Mouse (Mus musculus): ENCODE data around the gene Ttc9b. TPM values are rescaled to one million over a fixed set of nuclear protein-coding genes. Genes with fewer than 3 reads are reported as not detected.

Ttc9b gene
- total RNA-seq, 1 experiment: 0.54 TPM

- Histone ChIP-seq H3K27ac (ENCODE audit: insufficient read depth, low read depth, low read length, poor library complexity, severe bottlenecking) (peak overlapping the region; percentile 78), H3K36me3 (ENCODE audit: control insufficient read depth, insufficient read depth, low read length, poor library complexity, severe bottlenecking) (no peaks in the 10 kb centered on the region), H3K9ac (ENCODE audit: insufficient read depth, low read depth, low read length, poor library complexity, severe bottlenecking) (no peak overlapping the region), H3K4me1 (ENCODE audit: control insufficient read depth in 2 of 2, insufficient read depth in 2 of 2, low read length in 2 of 2, poor library complexity in 1 of 2) (peaks cover 0 to 2% of the 10 kb centered on the region in 2 experiments; a peak in 2 of 4 replicates), H3K9me3 (ENCODE audit: control insufficient read depth, insufficient read depth, low read depth, low read length) (no peaks in the 10 kb centered on the region), H3K4me3 (ENCODE audit: insufficient read depth in 1 of 2, low read depth in 1 of 2, low read length in 2 of 2, poor library complexity in 1 of 2, severe bottlenecking in 1 of 2) (no peak overlapping the region)
- DNase-seq (ENCODE audit: low read depth, low spot score): no peak
- TF ChIP-seq CHD2 (IDR thresholded peaks at IDR 0.05; ENCODE audit: low read depth, low read length): no peak
- TF ChIP-seq MAFK (IDR thresholded peaks at IDR 0.05; ENCODE audit: insufficient read depth, low read depth, low read length): no peak
- no peak for TF ChIP-seq ZNF384 (IDR thresholded peaks at IDR 0.05; ENCODE audit: low read depth, low read length)
- TF ChIP-seq HCFC1 (IDR thresholded peaks at IDR 0.05; ENCODE audit: borderline replicate concordance, insufficient read depth, low read length): no peak
- no peak for TF ChIP-seq ZC3H11A (IDR thresholded peaks at IDR 0.05; ENCODE audit: borderline replicate concordance, low read depth, low read length)
- in situ Hi-C loops (cut with MboI; ENCODE audit: low sequenced_read_pairs in 2 of 2, unreplicated experiment in 2 of 2): no loop called here
Observed at GRCm38 (mm10) chr7:27646516-27646915, 7.2 kb upstream of the Ttc9b start.

DNA sequence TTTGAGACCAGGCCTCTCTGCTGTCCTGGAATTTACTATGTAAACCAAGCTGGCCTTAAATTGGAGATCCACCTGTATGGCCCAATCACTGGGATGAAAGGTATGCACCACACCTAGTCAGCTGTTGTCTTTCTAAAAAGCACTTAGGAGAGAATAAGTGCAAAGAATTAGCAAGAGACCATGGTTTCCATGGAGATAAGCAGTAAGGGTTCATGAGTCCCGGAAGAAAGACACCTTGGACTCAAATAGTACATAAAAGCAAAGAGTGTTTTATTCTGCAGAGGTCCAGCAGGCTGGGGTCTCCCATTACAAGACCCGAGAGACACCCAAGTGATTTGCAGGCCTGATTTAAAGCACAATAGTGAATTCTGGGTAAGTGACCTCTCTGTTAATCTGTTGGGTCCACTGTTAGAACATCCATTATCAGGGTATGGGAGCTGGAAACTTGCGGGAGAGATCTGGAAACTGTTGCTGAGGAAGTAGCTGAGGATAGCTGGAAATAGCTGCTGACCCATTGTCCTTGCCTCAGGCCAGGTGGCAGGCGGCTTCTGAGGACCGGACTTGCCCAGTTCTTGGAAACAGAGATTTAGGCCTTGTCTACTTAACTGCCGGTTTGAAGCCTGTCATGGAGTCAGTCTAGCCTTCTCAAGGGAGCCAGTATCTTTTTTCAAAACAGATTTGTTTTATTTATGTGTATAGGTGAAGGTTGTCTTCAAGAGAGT, 6.3 kb upstream of the Ttc9b start:
- peak overlapping the region; percentile 87 for H3K27ac ChIP-seq (ENCODE audit: insufficient read depth, low read depth, low read length, poor library complexity, severe bottlenecking)
- H3K4me1 ChIP-seq (ENCODE audit: control insufficient read depth in 2 of 2, insufficient read depth in 2 of 2, low read length in 2 of 2, poor library complexity in 1 of 2): peaks cover 0 to 2% of the 10 kb centered on the region in 2 experiments; a peak in 2 of 4 replicates
- 0 out of 4 replicates have a peak overlapping the region, but pooled peaks of 1 of the 2 experiments have one; percentile 22 for H3K4me3 ChIP-seq (ENCODE audit: insufficient read depth in 1 of 2, low read depth in 1 of 2, low read length in 2 of 2, poor library complexity in 1 of 2, severe bottlenecking in 1 of 2)
- no peaks in the 10 kb centered on the region for H3K36me3 ChIP-seq (ENCODE audit: control insufficient read depth, insufficient read depth, low read length, poor library complexity, severe bottlenecking)
- H3K9me3 ChIP-seq (ENCODE audit: control insufficient read depth, insufficient read depth, low read depth, low read length): no peaks in the 10 kb centered on the region
- no peak for DNase-seq (ENCODE audit: low read depth, low spot score)
- TF ChIP-seq MAFK (IDR thresholded peaks at IDR 0.05; ENCODE audit: insufficient read depth, low read depth, low read length): no peak
- no peak for TF ChIP-seq ZC3H11A (IDR thresholded peaks at IDR 0.05; ENCODE audit: borderline replicate concordance, low read depth, low read length)
- TF ChIP-seq CHD2 (IDR thresholded peaks at IDR 0.05; ENCODE audit: low read depth, low read length): no peak
- no peak for TF ChIP-seq ZNF384 (IDR thresholded peaks at IDR 0.05; ENCODE audit: low read depth, low read length)
- TF ChIP-seq HCFC1 (IDR thresholded peaks at IDR 0.05; ENCODE audit: borderline replicate concordance, insufficient read depth, low read length): no peak
- in situ Hi-C loops (cut with MboI; ENCODE audit: low sequenced_read_pairs in 2 of 2, unreplicated experiment in 2 of 2): no loop called here
- H3K9ac ChIP-seq (ENCODE audit: insufficient read depth, low read depth, low read length, poor library complexity, severe bottlenecking): no peak overlapping the region

- no peak for TF ChIP-seq ZC3H11A (IDR thresholded peaks at IDR 0.05; ENCODE audit: borderline replicate concordance, low read depth, low read length)
- no peak for TF ChIP-seq MAFK (IDR thresholded peaks at IDR 0.05; ENCODE audit: insufficient read depth, low read depth, low read length)
- no peak for TF ChIP-seq HCFC1 (IDR thresholded peaks at IDR 0.05; ENCODE audit: borderline replicate concordance, insufficient read depth, low read length)
- no peak for TF ChIP-seq ZNF384 (IDR thresholded peaks at IDR 0.05; ENCODE audit: low read depth, low read length)
- TF ChIP-seq CHD2 (IDR thresholded peaks at IDR 0.05; ENCODE audit: low read depth, low read length): no peak
- in situ Hi-C loops (cut with MboI; ENCODE audit: low sequenced_read_pairs in 2 of 2, unreplicated experiment in 2 of 2): loop anchor here in 1 of 2 experiments (10.0 kb wide), 1 partner anchor 75 kb away; no protein-coding TSS in a partner anchor
Observed at GRCm38 (mm10) chr7:27649723-27650122, 4.0 kb upstream of the Ttc9b start.

DNA sequence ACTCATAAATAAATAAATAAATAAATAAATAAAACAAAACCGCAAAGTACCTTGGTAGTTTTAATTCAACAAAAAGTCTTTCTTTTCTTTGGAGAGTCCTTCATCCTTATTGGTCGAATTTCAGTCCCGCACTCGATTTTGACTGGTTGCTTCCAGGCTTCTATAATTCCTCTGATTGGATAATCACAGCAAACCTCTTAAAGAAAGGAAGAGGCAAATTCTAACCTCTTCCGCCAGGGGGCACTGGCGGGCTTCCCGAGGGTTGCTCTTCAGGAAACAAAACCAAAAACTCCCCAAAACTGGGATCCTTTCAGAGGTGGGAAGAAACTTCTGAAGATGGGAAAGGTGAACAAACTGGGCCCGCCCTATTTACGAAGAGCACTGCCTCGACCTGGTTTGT, 2.8 kb upstream of the Ttc9b start:
- no peak overlapping the region for H3K27ac ChIP-seq (ENCODE audit: insufficient read depth, low read depth, low read length, poor library complexity, severe bottlenecking)
- no peaks in the 10 kb centered on the region for H3K9me3 ChIP-seq (ENCODE audit: control insufficient read depth, insufficient read depth, low read depth, low read length)
- no peak overlapping the region for H3K9ac ChIP-seq (ENCODE audit: insufficient read depth, low read depth, low read length, poor library complexity, severe bottlenecking)
- in situ Hi-C loops (cut with MboI; ENCODE audit: low sequenced_read_pairs in 2 of 2, unreplicated experiment in 2 of 2): loop anchor here in 1 of 2 experiments (10.0 kb wide), 1 partner anchor 74 kb away; no protein-coding TSS in a partner anchor
- TF ChIP-seq MAFK (IDR thresholded peaks at IDR 0.05; ENCODE audit: insufficient read depth, low read depth, low read length) (no peak), HCFC1 (IDR thresholded peaks at IDR 0.05; ENCODE audit: borderline replicate concordance, insufficient read depth, low read length) (0 out of 2 replicates have a peak, but pooled peaks have one; percentile 20), CHD2 (IDR thresholded peaks at IDR 0.05; ENCODE audit: low read depth, low read length) (peak; percentile 87), ZC3H11A (IDR thresholded peaks at IDR 0.05; ENCODE audit: borderline replicate concordance, low read depth, low read length) (peak; percentile 71)
- H3K4me3 ChIP-seq (ENCODE audit: insufficient read depth in 1 of 2, low read depth in 1 of 2, low read length in 2 of 2, poor library complexity in 1 of 2, severe bottlenecking in 1 of 2): peak overlapping the region; percentile 46 to 64; a peak in 3 of 4 replicates
- no peaks in the 10 kb centered on the region for H3K36me3 ChIP-seq (ENCODE audit: control insufficient read depth, insufficient read depth, low read length, poor library complexity, severe bottlenecking)
- peak; percentile 94 for DNase-seq (ENCODE audit: low read depth, low spot score)
- peaks cover 0 to 2% of the 10 kb centered on the region in 2 experiments; a peak in 2 of 4 replicates for H3K4me1 ChIP-seq (ENCODE audit: control insufficient read depth in 2 of 2, insufficient read depth in 2 of 2, low read length in 2 of 2, poor library complexity in 1 of 2)

More at GRCm38 (mm10) chr7:27649723-27650122, 4.0 kb upstream of the Ttc9b start:
- Histone ChIP-seq H3K27ac (ENCODE audit: insufficient read depth, low read depth, low read length, poor library complexity, severe bottlenecking) (no peak overlapping the region), H3K36me3 (ENCODE audit: control insufficient read depth, insufficient read depth, low read length, poor library complexity, severe bottlenecking) (no peaks in the 10 kb centered on the region), H3K9me3 (ENCODE audit: control insufficient read depth, insufficient read depth, low read depth, low read length) (no peaks in the 10 kb centered on the region), H3K9ac (ENCODE audit: insufficient read depth, low read depth, low read length, poor library complexity, severe bottlenecking) (no peak overlapping the region), H3K4me3 (ENCODE audit: insufficient read depth in 1 of 2, low read depth in 1 of 2, low read length in 2 of 2, poor library complexity in 1 of 2, severe bottlenecking in 1 of 2) (peak overlapping the region in 1 of 2 experiments; percentile 22; a peak in 2 of 4 replicates), H3K4me1 (ENCODE audit: control insufficient read depth in 2 of 2, insufficient read depth in 2 of 2, low read length in 2 of 2, poor library complexity in 1 of 2) (peaks cover 0 to 2% of the 10 kb centered on the region in 2 experiments; a peak in 2 of 4 replicates)
- no peak for DNase-seq (ENCODE audit: low read depth, low spot score)

All from ES-E14 (cell line).